Mouse (Mus musculus) small intestine, adult 2 months (tissue): Measurements from ENCODE around the gene Patj.

Experiments
- CTCF ChIP-seq: fragments of 200-500 bp; IDR thresholded peaks from 2 replicates; pipeline ENCODE4 v1.5.1; 2012; ENCODE audit warnings: low read depth, mild to moderate bottlenecking, control low read depth, inconsistent platforms, low read length, moderate library complexity, mixed read lengths; ENCODE audit not compliant: insufficient replicate concordance, insufficient read length; ENCODE audit errors: extremely low read depth
- POLR2A ChIP-seq: fragments of 200-500 bp; IDR thresholded peaks from 2 replicates; pipeline ENCODE4 v1.6.1; 2012; ENCODE audit warnings: low read depth, mild to moderate bottlenecking, control low read depth, inconsistent platforms, low read length, moderate library complexity

DNA sequence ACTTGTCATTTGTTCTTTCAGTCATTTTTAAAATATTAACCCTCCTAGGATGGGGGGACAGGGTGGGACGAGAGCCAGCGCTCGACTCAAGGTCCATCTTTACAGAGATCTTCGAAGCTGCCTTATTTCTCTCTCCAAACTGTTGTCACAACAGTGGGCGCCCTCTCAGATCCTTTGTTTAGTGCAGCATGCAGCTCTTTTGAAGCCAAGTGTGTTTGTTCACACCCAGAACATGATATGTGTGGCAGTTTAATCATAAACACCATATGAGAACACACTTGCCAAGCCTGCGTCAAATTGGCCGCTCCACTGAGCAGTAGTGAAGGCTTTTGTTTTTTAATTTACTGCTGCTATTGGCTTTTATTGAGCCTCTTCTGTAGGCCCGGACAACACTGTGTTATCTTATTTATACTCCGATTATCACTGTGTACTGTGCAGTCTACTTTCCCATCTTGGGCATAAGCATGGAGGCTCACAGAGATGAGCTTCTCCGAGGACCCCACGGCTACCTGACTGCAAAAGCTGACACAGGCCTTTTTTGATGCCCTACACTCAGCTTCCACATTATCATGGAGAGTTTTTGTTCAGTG lies 291.2 kb downstream of the Patj start:
- TF ChIP-seq CTCF (no peak), POLR2A (no peak)
